Mouse (Mus musculus) embryonic facial prominence, embryonic 10.5 days (tissue): ENCODE results near the gene Sh3rf1. TPM values are rescaled to one million over a fixed set of nuclear protein-coding genes. Genes with fewer than 3 reads are reported as not detected.

ENCODE experiments used
- DNase-seq: peaks from one replicate; pipeline ENCODE4 v3.0.0-alpha.2; 2017; ENCODE audit warnings: low spot score
- H3K27ac ChIP-seq: fragments of 300-500 bp; sonication (generic); replicated peaks from 2 replicates; pipeline ENCODE4 v1.5.1; 2016; ENCODE audit warnings: mild to moderate bottlenecking
- H3K27me3 ChIP-seq: fragments of 300-500 bp; sonication (generic); replicated peaks from 2 replicates; pipeline ENCODE4 v1.6.1; 2016; ENCODE audit warnings: low read depth, mild to moderate bottlenecking; ENCODE audit not compliant: poor library complexity, severe bottlenecking
- H3K36me3 ChIP-seq: fragments of 300-500 bp; sonication (generic); replicated peaks from 2 replicates; pipeline ENCODE4 v1.6.1; 2016; ENCODE audit warnings: mild to moderate bottlenecking, moderate library complexity
- H3K4me1 ChIP-seq: fragments of 300-500 bp; sonication (generic); 2 replicates; pipeline ENCODE4 v1.6.1; 2016
- H3K4me3 ChIP-seq: fragments of 300-500 bp; sonication (generic); 2 replicates; pipeline ENCODE4 v1.5.1; 2016; ENCODE audit warnings: mild to moderate bottlenecking, moderate library complexity
- H3K9me3 ChIP-seq: fragments of 300-500 bp; sonication (generic); 2 replicates; pipeline ENCODE4 v1.6.1; 2016; ENCODE audit warnings: mild to moderate bottlenecking
- WGBS: fragments of 180-500 bp; shearing (Covaris S2); methylation state at CpG from one replicate; pipeline ENCODE4 v1.1.7; 2016; 5-methylcytosine and 5-hydroxymethylcytosine counted together
- polyA plus RNA-seq: library from polyadenylated mRNA; unstranded; fragments of >200 nt; fragmentation: Nextera tagmentation; extraction: Ambion mirVana; gene quantifications from 2 replicates; pipeline ENCODE4 v1.2.1, GENCODE M21; 2016

Sh3rf1 gene
- polyA plus RNA-seq, 1 experiment from 2014 or later, result 17.0 TPM

DNA sequence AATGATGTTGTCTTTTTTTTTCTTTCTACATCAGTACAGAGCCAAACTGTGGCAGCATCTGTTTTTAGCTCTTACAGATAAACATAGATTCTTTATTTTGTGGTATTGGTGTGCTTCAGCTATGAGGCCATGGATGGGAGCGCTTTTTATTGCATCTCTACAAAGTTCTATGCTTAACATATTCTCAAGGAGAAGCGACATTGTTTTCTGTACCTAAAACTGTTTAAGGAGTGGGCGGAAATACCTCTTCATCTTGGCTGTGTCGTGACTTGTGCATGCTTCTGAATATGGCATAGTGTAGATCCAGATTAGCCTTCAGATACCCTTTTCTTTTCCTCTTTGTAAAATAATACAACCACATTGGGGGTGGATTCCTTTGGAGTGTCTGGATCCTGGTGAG, 25.8 kb downstream of the Sh3rf1 start:
- Histone ChIP-seq H3K36me3 (peaks cover 32% of the 10 kb centered on the region), H3K9me3 (peaks cover 12% of the 10 kb centered on the region; the same call in 1 of the 2 replicates), H3K4me3 (no peak overlapping the region), H3K4me1 (peaks cover 34% of the 10 kb centered on the region), H3K27me3 (no peaks in the 10 kb centered on the region), H3K27ac (no peak overlapping the region)
- 95% methylated on average over 4 of the region's 4 CpGs for WGBS
- no peak for DNase-seq

DNA sequence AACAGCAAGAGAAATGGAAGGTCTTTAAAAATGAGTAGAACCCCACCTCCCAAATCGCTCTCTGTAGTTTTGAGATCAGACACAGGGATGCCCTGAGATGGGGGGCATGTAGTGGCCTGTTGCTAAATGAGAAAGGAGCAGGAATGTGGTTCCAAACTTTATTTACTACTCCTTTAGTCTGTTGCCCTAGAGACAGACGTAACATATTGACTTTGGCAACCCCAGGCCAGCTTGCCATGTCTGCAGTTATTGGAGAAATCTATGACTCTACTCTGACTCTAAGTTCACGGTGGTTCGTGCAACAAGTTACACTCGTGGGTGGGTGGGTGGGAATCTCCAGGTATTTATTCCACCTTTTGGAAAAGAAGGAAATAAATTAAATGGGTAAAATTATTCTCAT, 30.5 kb downstream of the Sh3rf1 start:
- Histone ChIP-seq H3K4me1 (peaks cover 48% of the 10 kb centered on the region), H3K27me3 (no peaks in the 10 kb centered on the region), H3K4me3 (no peak overlapping the region), H3K36me3 (peaks cover 23% of the 10 kb centered on the region), H3K27ac (no peak overlapping the region), H3K9me3 (peaks cover 17% of the 10 kb centered on the region; the same call in 1 of the 2 replicates)
- DNase-seq, result no peak
- WGBS, result 79% methylated on average over 5 of the region's 5 CpGs

DNA sequence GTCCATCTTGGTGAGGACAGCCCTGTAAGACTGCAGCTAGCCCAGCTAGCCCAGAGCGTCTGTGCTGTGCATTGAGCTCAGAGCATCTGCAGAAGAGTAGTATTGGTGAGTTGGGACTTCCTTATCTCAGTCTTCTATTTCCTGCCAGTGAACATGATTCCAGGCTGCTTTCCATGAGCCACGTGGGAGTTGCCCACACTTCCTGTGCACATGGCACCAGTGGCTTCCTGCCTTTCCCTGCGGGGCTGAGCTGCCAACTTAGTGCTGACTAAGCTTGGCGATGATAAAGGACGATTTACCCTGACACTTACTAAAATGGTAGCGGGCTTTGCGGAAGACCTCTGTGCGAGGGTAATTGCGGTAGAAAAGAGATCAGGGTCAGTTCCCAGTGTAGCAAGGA, 35.2 kb downstream of the Sh3rf1 start:
- H3K36me3 ChIP-seq, result peaks cover 7% of the 10 kb centered on the region; the same call in 1 of the 2 replicates
- H3K4me3 ChIP-seq, result no peak overlapping the region
- H3K27ac ChIP-seq, result no peak overlapping the region
- H3K4me1 ChIP-seq, result peaks cover 44% of the 10 kb centered on the region
- WGBS, result 78% methylated on average over 9 of the region's 9 CpGs
- DNase-seq, result no peak
- 0 out of 2 replicates have a peak, but pooled peaks cover 6% of the 10 kb centered on the region for H3K9me3 ChIP-seq
- H3K27me3 ChIP-seq, result no peaks in the 10 kb centered on the region

- peaks cover 7% of the 10 kb centered on the region; the same call in 1 of the 2 replicates for H3K36me3 ChIP-seq
- DNase-seq, result no peak
- no peak overlapping the region for H3K4me3 ChIP-seq
- no peaks in the 10 kb centered on the region for H3K27me3 ChIP-seq
- 0 out of 2 replicates have a peak, but pooled peaks cover 6% of the 10 kb centered on the region for H3K9me3 ChIP-seq
- no peak overlapping the region for H3K27ac ChIP-seq
- 93% methylated on average over 7 of the region's 7 CpGs for WGBS
- peaks cover 40% of the 10 kb centered on the region for H3K4me1 ChIP-seq
Observed at GRCm38 (mm10) chr8:61259526-61259925, 35.9 kb downstream of the Sh3rf1 start.

DNA sequence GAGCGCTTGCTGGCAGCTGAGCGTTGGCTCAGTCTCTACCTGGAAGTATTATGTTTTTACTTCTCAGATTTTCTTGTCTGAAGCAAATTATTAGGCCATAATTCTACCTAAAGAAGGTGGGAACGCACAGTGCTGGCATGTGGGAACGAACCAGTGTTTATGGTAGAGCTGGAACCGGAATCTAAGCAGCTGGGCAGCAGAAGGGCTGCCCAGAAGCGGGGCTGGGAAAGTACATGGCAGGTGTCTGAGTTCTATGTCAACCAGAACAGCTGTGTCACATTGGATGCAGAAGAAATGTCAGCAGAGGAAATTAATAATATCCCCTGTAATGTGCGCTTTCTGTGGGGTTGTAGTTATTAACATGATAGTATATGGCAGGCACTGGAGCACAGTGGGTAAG, 36.9 kb downstream of the Sh3rf1 start:
- Histone ChIP-seq H3K36me3 (peaks cover 7% of the 10 kb centered on the region; the same call in 1 of the 2 replicates), H3K4me1 (peaks cover 31% of the 10 kb centered on the region), H3K9me3 (0 out of 2 replicates have a peak, but pooled peaks cover 6% of the 10 kb centered on the region), H3K4me3 (no peak overlapping the region), H3K27ac (no peak overlapping the region), H3K27me3 (no peaks in the 10 kb centered on the region)
- DNase-seq, result no peak
- 91% methylated on average over 7 of the region's 7 CpGs for WGBS

DNA sequence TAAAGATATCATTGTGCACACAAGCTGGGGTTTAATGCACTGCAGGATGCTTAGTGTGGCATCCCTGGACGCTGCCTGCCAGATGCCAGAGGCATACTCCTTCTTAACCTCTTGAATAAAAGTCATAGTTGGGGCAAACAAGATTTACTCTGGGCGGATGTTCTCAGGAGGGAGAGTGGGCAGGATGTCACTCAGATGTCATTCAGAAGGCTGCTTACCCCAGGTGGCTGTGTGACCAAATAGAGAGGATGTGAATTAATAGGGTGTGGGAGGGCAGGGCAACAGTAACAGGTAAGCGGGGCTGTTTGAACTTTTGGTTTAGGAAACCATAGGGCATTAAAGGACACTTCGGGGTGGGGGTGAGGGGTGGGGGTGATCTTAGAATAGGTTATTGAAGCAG, 37.7 kb downstream of the Sh3rf1 start:
- peaks cover 23% of the 10 kb centered on the region for H3K4me1 ChIP-seq
- H3K4me3 ChIP-seq, result no peak overlapping the region
- peaks cover 7% of the 10 kb centered on the region; the same call in 1 of the 2 replicates for H3K36me3 ChIP-seq
- WGBS, result 66% methylated on average over 4 of the region's 4 CpGs
- no peaks in the 10 kb centered on the region for H3K27me3 ChIP-seq
- DNase-seq, result no peak
- H3K27ac ChIP-seq, result no peak overlapping the region
- 0 out of 2 replicates have a peak, but pooled peaks cover 6% of the 10 kb centered on the region for H3K9me3 ChIP-seq

DNA sequence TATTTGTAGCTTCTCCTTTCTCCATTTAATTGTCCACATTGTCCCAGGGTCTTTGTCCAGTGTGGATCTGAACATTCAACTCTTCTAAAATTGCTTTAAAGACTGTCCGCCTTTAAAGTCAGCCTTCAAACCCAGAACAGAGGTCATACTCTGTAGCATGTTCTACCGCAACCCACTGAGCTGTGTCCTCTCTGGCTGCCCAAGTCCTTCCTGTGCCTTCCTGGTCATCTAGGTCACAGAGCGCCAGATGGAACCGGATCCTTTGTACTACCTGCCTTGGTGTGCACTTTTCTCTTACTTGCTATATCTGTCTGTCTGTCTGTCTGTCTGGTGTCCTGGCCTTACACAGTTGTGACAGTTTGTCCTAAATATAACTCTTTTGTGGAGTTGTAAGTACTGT, 40.0 kb downstream of the Sh3rf1 start:
- Histone ChIP-seq H3K27ac (no peak overlapping the region), H3K9me3 (0 out of 2 replicates have a peak, but pooled peaks cover 4% of the 10 kb centered on the region)
- 95% methylated on average over 4 of the region's 4 CpGs for WGBS

GRCm38 (mm10) chr8:61264881-61265280, 41.2 kb downstream of the Sh3rf1 start:
- Histone ChIP-seq H3K4me3 (no peak overlapping the region), H3K9me3 (no peaks in the 10 kb centered on the region), H3K36me3 (no peaks in the 10 kb centered on the region), H3K4me1 (peaks cover 15% of the 10 kb centered on the region), H3K27ac (no peak overlapping the region), H3K27me3 (no peaks in the 10 kb centered on the region)
- WGBS, result 83% methylated on average over 7 of the region's 7 CpGs
- DNase-seq, result no peak

More for the DNA sequence above, 40.0 kb downstream of the Sh3rf1 start:
- H3K4me1 ChIP-seq, result peaks cover 17% of the 10 kb centered on the region
- H3K27me3 ChIP-seq, result no peaks in the 10 kb centered on the region
- no peak overlapping the region for H3K4me3 ChIP-seq
- no peak for DNase-seq
- H3K36me3 ChIP-seq, result peaks cover 5% of the 10 kb centered on the region; the same call in 1 of the 2 replicates

GRCm38 (mm10) chr8:61265390-61265789, 41.7 kb downstream of the Sh3rf1 start:
- H3K9me3 ChIP-seq, result no peaks in the 10 kb centered on the region
- H3K27me3 ChIP-seq, result no peaks in the 10 kb centered on the region
- H3K36me3 ChIP-seq, result no peaks in the 10 kb centered on the region
- H3K27ac ChIP-seq, result no peak overlapping the region
- no peak overlapping the region for H3K4me3 ChIP-seq
- H3K4me1 ChIP-seq, result peaks cover 18% of the 10 kb centered on the region
- DNase-seq, result no peak
- WGBS, result 82% methylated on average over 5 of the region's 5 CpGs

DNA sequence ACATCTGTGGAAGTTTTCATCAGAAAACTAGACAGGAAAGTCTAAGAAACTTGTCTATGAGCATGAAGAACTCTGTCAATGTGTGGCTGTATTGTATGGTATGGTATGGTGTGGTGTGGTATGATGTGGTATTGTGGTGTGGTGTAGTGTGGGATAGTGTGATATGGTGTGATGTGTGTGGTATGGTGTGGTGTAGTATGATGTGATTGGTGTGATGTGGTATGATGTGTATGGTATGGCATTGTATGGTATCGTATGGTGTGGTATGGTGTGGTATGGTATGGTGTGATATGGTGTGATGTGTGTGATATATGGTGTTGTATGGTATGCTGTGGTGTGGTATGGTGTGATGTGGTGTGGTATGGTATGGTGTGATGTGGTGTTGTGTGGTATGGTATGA, 43.4 kb downstream of the Sh3rf1 start:
- no peak for DNase-seq
- H3K27ac ChIP-seq, result no peak overlapping the region

DNA sequence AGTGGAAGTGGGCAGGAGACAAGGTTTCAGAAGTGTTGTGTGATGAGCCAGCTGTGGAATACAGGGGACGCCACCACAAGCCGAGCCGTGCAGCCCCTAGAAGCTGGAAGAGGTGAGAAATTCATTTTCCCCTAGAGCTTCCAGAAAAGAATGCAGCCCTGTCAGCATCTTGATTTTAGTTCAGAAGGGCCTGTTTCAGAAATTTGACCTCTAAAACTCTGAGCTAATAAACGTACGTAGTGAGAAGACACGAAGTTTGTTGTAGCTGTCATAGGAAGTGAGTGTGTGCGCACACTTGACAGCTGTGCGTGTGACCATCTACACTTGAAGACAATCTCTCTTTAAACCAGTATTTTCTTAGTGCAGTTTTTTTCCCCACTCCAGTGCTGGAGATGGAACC, 44.0 kb downstream of the Sh3rf1 start:
- Histone ChIP-seq H3K27ac (no peak overlapping the region), H3K36me3 (no peaks in the 10 kb centered on the region), H3K9me3 (no peaks in the 10 kb centered on the region), H3K4me1 (peaks cover 32% of the 10 kb centered on the region), H3K4me3 (no peak overlapping the region), H3K27me3 (no peaks in the 10 kb centered on the region)
- WGBS, result 83% methylated on average over 8 of the region's 8 CpGs
- DNase-seq, result no peak

More for the DNA sequence above, 43.4 kb downstream of the Sh3rf1 start:
- Histone ChIP-seq H3K9me3 (no peaks in the 10 kb centered on the region), H3K4me1 (peaks cover 27% of the 10 kb centered on the region), H3K27me3 (no peaks in the 10 kb centered on the region), H3K4me3 (no peak overlapping the region), H3K36me3 (no peaks in the 10 kb centered on the region)
- WGBS, result 95% methylated on average over 1 of the region's 1 CpGs

DNA sequence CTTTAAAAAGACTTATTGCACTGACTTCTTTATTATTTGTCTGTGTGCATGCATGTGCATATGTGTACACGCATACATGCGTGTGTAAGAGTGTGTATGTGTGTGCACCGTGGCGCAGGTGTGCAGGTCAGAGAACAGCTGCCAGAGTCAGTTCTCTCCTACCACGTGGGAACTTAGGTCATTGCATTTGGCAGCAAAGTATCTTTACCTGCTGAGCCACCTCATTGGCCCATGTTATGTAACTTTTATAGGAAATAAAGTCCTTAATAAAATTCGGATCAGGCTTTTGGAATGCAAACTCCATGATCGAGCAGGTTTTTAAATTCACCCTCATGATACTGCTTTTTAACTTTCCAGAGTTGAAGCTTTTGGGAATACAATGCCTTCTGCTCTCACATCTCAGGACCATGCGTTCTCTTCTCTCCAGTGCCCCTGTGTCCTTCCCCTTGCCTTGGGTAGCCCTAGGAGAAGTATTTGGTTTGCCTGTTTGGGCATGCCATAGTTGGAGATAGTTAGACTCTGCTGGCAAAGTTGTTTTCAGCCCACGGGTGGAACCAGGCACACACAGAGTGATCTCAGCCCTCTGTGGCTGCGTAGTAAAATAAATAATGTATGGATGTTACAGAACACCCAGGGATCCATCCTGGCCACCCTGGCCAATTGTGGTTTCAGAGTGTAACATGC, 44.7 kb downstream of the Sh3rf1 start:
- Histone ChIP-seq H3K4me1 (peaks cover 38% of the 10 kb centered on the region), H3K4me3 (no peak overlapping the region), H3K27ac (no peak overlapping the region), H3K27me3 (no peaks in the 10 kb centered on the region), H3K36me3 (no peaks in the 10 kb centered on the region), H3K9me3 (no peaks in the 10 kb centered on the region)
- WGBS, result 91% methylated on average over 10 of the region's 10 CpGs
- DNase-seq, result no peak

DNA sequence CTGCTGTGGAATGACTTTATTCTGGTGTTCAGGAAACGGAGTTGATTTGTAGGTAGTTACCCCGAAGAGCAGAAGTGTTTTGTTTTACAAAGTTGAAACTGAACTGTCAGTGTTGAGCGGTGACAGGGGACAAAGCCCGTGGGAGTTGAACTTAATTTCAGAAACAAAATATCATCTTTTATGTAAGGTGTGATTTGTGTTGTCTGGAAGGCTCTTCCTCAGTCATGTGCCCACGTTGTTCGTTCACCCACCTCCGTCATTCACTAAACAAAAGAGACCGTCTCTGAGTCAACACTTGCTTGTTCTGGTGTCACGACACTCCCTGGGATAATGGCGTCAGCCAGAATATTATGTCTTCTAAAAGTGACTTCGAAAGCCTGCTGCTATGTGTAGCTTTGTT, 46.3 kb downstream of the Sh3rf1 start:
- 79% methylated on average over 11 of the region's 11 CpGs for WGBS
- Histone ChIP-seq H3K9me3 (no peaks in the 10 kb centered on the region), H3K4me3 (no peak overlapping the region), H3K36me3 (no peaks in the 10 kb centered on the region), H3K4me1 (peaks cover 54% of the 10 kb centered on the region), H3K27me3 (no peaks in the 10 kb centered on the region), H3K27ac (no peak overlapping the region)
- DNase-seq, result no peak
